Mouse (Mus musculus) brain, embryonic 14.5 days (tissue): Measurements from ENCODE around the gene Pilrb2.

Experiments
- CTCF ChIP-seq: fragments of 200-500 bp; IDR thresholded peaks from 2 replicates; pipeline ENCODE4 v1.5.1; 2012; ENCODE audit warnings: inconsistent platforms, mild to moderate bottlenecking, moderate library complexity, borderline replicate concordance; ENCODE audit not compliant: insufficient read depth, insufficient read length; ENCODE audit errors: extremely low read depth
- POLR2A ChIP-seq: fragments of 200-500 bp; IDR thresholded peaks from 2 replicates; pipeline ENCODE4 v1.6.1; 2012; ENCODE audit warnings: mild to moderate bottlenecking, inconsistent platforms, borderline replicate concordance; ENCODE audit not compliant: poor library complexity, insufficient read depth, insufficient read length, severe bottlenecking; ENCODE audit errors: extremely low read depth

DNA sequence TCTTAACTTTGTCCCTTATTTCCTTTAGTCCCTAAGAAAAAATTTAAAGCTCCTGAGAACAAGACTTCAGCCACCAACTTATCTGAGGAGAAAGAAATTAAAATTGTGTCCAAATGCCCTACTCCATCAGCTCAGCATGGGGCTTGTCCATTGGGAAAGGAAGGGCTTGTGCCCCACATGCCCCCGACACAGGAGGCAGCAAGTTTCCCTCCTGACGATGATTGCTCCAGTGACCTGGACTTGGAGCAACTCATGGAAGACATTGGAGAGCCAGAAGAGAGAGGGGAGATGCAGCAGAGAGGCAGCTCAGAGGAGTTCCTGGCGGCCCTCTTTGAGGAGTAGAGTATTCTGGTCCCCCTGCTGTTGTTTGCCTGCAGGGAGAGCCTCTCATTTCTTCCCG lies 49.5 kb downstream of the Pilrb2 start:
- no peak for TF ChIP-seq CTCF
- TF ChIP-seq POLR2A, result no peak
